Mouse (Mus musculus): Measurements from ENCODE around the gene Fam229b.

DNA sequence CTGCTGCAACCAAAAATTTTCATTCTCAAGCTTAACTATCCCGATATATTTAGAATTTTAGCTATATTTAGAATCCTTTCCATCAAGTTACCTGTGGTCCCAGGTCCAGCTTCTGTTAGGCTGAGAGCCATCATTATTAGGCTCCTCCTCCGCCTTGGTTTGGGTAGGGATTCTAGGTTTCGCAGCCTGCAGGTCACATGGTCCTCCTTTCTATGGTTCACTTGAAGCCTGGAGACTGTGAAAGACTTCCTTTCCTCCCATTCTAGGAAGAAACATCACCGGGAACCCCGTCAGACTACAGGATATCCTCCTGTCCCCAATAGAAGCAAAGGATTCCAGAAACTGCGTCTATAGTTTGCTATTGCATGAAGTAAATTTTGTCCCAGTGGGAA is 38.8 kb upstream of the Fam229b start:
- TF ChIP-seq CTCF (IDR thresholded peaks at IDR 0.05; ENCODE audit: low read depth): no peak
- no peak for TF ChIP-seq EP300 (IDR thresholded peaks at IDR 0.05; ENCODE audit: low read depth)

Data from liver, postnatal 0 days (tissue).